Mouse (Mus musculus): ENCODE measurements around the gene Foxk1. TPM values are rescaled to one million over a fixed set of nuclear protein-coding genes. Genes with fewer than 3 reads are reported as not detected.

Foxk1 gene
- polyA plus RNA-seq, 1 experiment from 2014 or later = 5.6 TPM

DNA sequence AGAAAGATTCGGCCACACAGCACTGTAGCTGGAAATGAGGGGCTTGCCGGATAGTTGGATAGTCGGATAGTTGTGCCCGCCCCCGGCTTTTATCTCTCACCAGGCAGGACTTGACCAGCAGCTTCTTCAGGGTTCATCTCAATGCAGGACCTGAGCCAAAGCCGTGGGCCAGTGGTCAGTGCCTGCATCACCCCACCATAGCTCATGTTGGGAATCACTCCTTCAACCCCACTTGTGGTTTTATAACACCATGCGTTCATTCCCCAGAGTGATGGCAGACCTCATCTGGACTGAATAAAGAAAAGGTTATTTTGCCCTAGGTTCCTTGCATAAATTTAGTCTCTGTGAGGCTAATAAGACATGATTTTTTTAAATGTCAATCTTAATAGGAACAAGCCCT, 9.1 kb downstream of the Foxk1 start:
- H3K4me3 ChIP-seq (ENCODE audit: low read depth, low read length) = no peak overlapping the region
- H3K9ac ChIP-seq (ENCODE audit: low read length) = no peak overlapping the region
- H3K9me3 ChIP-seq (ENCODE audit: control insufficient read depth, low read length) = no peaks in the 10 kb centered on the region
- H3K27ac ChIP-seq (ENCODE audit: low read depth) = no peak overlapping the region
- H3K27me3 ChIP-seq (replicated peaks; ENCODE audit: control insufficient read depth, insufficient read depth, low read length) = no peaks in the 10 kb centered on the region
- H3K4me2 ChIP-seq (ENCODE audit: low read length) = no peak overlapping the region
- WGBS = 67% methylated on average over 7 of the region's 7 CpGs
- H3K4me1 ChIP-seq (replicated peaks; ENCODE audit: control insufficient read depth, insufficient read depth, low read length) = peaks cover 4% of the 10 kb centered on the region
- DNase-seq (ENCODE audit: low spot score) (no peak), ATAC-seq (replicated peaks; ENCODE audit: low FRiP score, low TSS enrichment, low read depth) (no peak)
- H3K36me3 ChIP-seq (ENCODE audit: control insufficient read depth, insufficient read depth, low read length) = peaks cover 9% of the 10 kb centered on the region; the same call in 1 of the 2 replicates

DNA sequence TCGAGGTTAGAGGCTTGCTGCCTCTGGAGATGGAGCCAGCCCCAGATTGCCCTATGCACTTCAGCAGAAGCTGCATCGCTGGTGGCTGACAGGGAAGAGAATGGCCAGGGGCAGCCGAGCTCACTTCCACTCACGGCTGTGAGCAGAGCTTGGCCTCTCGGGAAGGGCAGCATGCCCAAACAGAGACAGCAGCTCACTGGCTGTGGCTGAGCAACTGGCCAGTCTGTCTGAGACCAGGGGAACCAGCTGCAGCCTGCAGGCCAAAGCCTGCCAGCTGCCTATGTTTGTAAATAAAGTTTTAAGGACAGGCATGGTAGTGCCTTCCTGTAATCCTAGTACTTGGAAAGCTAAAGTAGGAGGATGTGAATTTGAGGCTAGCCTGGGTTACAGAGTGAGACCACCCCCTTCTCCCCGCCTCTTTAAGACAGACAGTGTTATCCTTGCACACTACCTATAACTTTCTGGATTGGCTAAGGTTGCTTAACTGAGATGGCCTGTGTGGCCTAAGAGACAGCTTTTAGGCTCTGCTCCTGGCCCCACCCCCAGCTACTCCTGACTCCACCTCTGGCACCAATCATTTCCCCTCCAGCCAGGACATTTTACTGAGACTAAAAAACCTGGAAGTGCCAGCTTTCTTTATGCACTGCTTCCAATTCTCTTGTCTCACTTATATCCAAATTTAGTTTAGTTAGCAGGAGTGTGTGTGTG, 11.5 kb downstream of the Foxk1 start:
- Histone ChIP-seq H3K9me3 (ENCODE audit: control insufficient read depth, low read length) (no peaks in the 10 kb centered on the region), H3K4me3 (ENCODE audit: low read depth, low read length) (no peak overlapping the region), H3K27me3 (replicated peaks; ENCODE audit: control insufficient read depth, insufficient read depth, low read length) (no peaks in the 10 kb centered on the region), H3K27ac (ENCODE audit: low read depth) (no peak overlapping the region), H3K4me2 (ENCODE audit: low read length) (no peak overlapping the region), H3K36me3 (ENCODE audit: control insufficient read depth, insufficient read depth, low read length) (no peaks in the 10 kb centered on the region), H3K4me1 (replicated peaks; ENCODE audit: control insufficient read depth, insufficient read depth, low read length) (peaks cover 10% of the 10 kb centered on the region), H3K9ac (ENCODE audit: low read length) (no peak overlapping the region)
- whole genome bisulfite sequencing = 37% methylated on average over 6 of the region's 6 CpGs
- DNase-seq (ENCODE audit: low spot score) = no peak
- ATAC-seq (replicated peaks; ENCODE audit: low FRiP score, low TSS enrichment, low read depth) = no peak

DNA sequence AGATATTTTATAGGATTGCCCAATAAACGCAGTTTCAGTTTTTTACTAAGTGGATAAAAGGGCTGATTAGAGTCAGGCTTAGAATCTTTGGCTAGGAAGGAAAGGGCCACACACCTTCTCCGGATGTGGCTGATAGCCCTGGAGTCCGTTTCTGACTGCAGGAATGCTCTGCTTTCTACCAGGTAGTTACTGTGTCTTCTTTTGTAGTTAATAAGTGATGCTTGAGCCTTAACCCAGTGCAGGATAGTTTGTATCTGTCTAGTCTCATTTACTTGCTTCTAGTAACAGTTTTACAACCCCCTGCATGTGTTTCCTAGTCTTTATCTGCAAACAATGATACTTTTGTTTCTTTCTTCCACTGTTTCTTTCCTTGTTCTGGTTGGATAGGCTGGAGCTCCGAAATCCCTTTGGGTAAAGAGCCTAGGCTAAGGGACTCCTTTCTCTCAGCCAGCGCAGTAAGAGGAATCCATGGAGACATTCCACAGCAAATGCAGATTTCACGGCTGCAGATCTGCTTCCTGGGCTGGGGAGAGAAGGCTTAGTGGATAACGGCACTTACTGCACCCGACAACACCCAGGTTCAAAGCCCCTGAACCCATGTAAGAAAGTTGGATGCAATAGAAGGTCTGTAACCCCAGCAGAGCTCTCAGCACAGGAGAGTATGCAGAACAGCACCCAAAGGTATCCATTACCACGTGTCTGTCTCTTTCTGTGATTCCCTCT, 12.6 kb downstream of the Foxk1 start:
- DNase-seq (ENCODE audit: low spot score) = no peak
- H3K4me2 ChIP-seq (ENCODE audit: low read length) = no peak overlapping the region
- no peak for ATAC-seq (replicated peaks; ENCODE audit: low FRiP score, low TSS enrichment, low read depth)
- no peak overlapping the region for H3K27ac ChIP-seq (ENCODE audit: low read depth)
- no peaks in the 10 kb centered on the region for H3K36me3 ChIP-seq (ENCODE audit: control insufficient read depth, insufficient read depth, low read length)
- H3K9ac ChIP-seq (ENCODE audit: low read length) = no peak overlapping the region
- H3K4me1 ChIP-seq (replicated peaks; ENCODE audit: control insufficient read depth, insufficient read depth, low read length) = peaks cover 14% of the 10 kb centered on the region
- H3K9me3 ChIP-seq (ENCODE audit: control insufficient read depth, low read length) = no peaks in the 10 kb centered on the region
- no peak overlapping the region for H3K4me3 ChIP-seq (ENCODE audit: low read depth, low read length)
- no peaks in the 10 kb centered on the region for H3K27me3 ChIP-seq (replicated peaks; ENCODE audit: control insufficient read depth, insufficient read depth, low read length)
- 45% methylated on average over 9 of the region's 9 CpGs for WGBS

DNA sequence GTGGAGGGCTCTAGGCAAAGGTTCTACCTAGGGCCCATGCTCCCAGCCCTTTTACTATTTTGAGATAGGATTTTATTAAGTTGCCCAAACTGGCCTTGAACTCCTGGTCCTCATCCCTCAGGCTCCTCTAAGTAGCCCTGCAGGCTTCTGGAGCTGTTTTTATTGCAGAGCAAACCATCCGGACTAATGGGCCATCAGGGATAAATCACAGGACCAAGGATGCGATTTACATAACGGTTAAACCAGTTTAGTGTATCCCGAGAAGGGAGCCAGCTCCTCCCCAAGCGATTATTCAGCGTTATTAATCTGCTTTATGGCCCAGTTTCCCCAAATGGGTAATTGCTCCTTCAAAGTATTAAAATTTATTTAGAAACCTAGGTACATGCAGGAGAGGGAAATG, 14.1 kb downstream of the Foxk1 start:
- H3K27me3 ChIP-seq (replicated peaks; ENCODE audit: control insufficient read depth, insufficient read depth, low read length) = no peaks in the 10 kb centered on the region
- no peak overlapping the region for H3K9ac ChIP-seq (ENCODE audit: low read length)
- peaks cover 12% of the 10 kb centered on the region for H3K36me3 ChIP-seq (ENCODE audit: control insufficient read depth, insufficient read depth, low read length)
- peaks cover 14% of the 10 kb centered on the region for H3K4me1 ChIP-seq (replicated peaks; ENCODE audit: control insufficient read depth, insufficient read depth, low read length)
- 57% methylated on average over 6 of the region's 6 CpGs for WGBS
- no peaks in the 10 kb centered on the region for H3K9me3 ChIP-seq (ENCODE audit: control insufficient read depth, low read length)
- DNase-seq (ENCODE audit: low spot score) (no peak), ATAC-seq (replicated peaks; ENCODE audit: low FRiP score, low TSS enrichment, low read depth) (no peak)
- H3K4me2 ChIP-seq (ENCODE audit: low read length) = no peak overlapping the region
- H3K4me3 ChIP-seq (ENCODE audit: low read depth, low read length) = no peak overlapping the region
- no peak overlapping the region for H3K27ac ChIP-seq (ENCODE audit: low read depth)

DNA sequence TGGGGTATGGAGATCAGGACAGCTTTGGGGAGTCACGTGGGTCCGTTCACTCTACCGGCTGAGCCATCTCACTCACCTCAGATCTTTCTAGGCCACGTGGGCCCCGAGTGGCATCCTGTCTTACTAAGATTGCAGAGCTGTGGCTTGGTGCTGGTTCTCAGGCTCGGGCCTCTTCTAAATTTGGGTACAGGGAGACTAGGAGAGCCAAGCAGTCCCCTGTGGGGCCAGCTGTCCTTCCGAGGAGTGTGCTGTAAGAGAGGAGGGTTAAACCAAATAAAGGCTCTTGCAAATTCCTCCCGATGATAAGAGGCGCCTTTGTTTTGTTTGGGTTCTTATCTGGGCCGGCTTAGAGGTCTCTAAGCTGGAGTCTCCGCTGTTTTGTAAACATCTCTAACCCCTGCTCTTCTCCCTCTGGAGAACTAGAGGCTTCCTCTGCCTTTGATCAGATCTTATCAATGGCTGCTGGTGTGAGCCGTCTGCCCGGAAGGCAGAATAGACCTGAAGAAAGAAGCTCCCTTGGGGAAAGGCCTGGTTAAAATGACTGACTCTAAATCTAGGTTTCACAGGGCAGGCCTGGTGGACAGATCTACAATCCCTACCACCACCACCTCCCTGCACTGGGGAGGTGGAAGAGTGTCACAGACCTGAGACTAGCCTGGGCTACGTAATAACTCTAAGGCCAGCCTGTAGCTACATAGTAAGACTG, 14.9 kb downstream of the Foxk1 start:
- ATAC-seq (replicated peaks; ENCODE audit: low FRiP score, low TSS enrichment, low read depth) (no peak), DNase-seq (ENCODE audit: low spot score) (peak; percentile 49)
- H3K4me1 ChIP-seq (replicated peaks; ENCODE audit: control insufficient read depth, insufficient read depth, low read length) = peaks cover 14% of the 10 kb centered on the region
- H3K4me2 ChIP-seq (ENCODE audit: low read length) = no peak overlapping the region
- H3K27ac ChIP-seq (ENCODE audit: low read depth) = no peak overlapping the region
- H3K36me3 ChIP-seq (ENCODE audit: control insufficient read depth, insufficient read depth, low read length) = peaks cover 19% of the 10 kb centered on the region
- no peaks in the 10 kb centered on the region for H3K9me3 ChIP-seq (ENCODE audit: control insufficient read depth, low read length)
- H3K27me3 ChIP-seq (replicated peaks; ENCODE audit: control insufficient read depth, insufficient read depth, low read length) = no peaks in the 10 kb centered on the region
- H3K9ac ChIP-seq (ENCODE audit: low read length) = no peak overlapping the region
- H3K4me3 ChIP-seq (ENCODE audit: low read depth, low read length) = no peak overlapping the region
- WGBS = 19% methylated on average over 14 of the region's 14 CpGs

DNA sequence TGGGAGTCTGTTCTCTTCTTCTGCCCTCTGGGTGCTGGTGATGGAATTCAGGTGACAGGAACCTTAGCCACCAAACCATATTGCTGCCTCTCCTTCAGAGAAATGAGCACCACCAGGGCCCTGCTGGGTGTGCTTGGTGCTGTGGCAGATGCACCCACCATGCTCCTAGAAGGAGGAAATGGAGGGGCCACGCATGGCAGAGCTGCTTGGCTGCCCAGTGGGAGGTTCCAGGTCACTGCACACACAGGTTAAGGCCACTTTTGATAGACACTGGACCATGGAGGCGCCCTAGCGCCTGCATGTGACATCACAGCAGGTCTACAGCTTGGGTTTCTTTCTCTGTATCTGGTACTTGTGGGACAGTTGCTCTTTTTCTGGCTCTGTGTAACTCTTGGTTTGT, 15.8 kb downstream of the Foxk1 start:
- Histone ChIP-seq H3K36me3 (ENCODE audit: control insufficient read depth, insufficient read depth, low read length) (peaks cover 19% of the 10 kb centered on the region), H3K4me2 (ENCODE audit: low read length) (no peak overlapping the region), H3K4me1 (replicated peaks; ENCODE audit: control insufficient read depth, insufficient read depth, low read length) (peaks cover 14% of the 10 kb centered on the region), H3K9me3 (ENCODE audit: control insufficient read depth, low read length) (no peaks in the 10 kb centered on the region), H3K27me3 (replicated peaks; ENCODE audit: control insufficient read depth, insufficient read depth, low read length) (no peaks in the 10 kb centered on the region), H3K27ac (ENCODE audit: low read depth) (no peak overlapping the region), H3K4me3 (ENCODE audit: low read depth, low read length) (no peak overlapping the region), H3K9ac (ENCODE audit: low read length) (no peak overlapping the region)
- ATAC-seq (replicated peaks; ENCODE audit: low FRiP score, low TSS enrichment, low read depth) (no peak), DNase-seq (ENCODE audit: low spot score) (no peak)
- WGBS = 84% methylated on average over 3 of the region's 3 CpGs

DNA sequence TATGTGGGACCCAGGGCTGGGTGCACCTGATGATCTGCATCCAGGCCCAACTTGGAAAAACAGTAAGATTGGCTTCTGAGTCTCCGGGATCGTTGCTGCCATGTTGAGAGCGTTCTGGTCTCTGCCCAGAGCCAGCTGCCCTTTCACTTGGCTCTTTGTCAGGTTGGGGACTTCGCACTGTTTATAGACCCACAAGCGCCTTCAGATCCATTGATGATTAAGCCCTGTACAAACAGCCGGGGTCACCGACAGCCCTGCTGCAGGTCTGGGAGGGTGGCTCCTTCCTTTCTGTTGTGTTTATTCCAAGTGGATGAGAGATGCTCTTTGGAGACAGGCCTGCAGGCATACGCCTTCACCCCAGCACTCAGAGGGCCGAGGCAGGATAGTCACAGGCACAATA, 16.6 kb downstream of the Foxk1 start:
- ATAC-seq (replicated peaks; ENCODE audit: low FRiP score, low TSS enrichment, low read depth) (no peak), DNase-seq (ENCODE audit: low spot score) (no peak)
- no peaks in the 10 kb centered on the region for H3K27me3 ChIP-seq (replicated peaks; ENCODE audit: control insufficient read depth, insufficient read depth, low read length)
- H3K4me2 ChIP-seq (ENCODE audit: low read length) = no peak overlapping the region
- H3K36me3 ChIP-seq (ENCODE audit: control insufficient read depth, insufficient read depth, low read length) = peaks cover 26% of the 10 kb centered on the region
- peaks cover 14% of the 10 kb centered on the region for H3K4me1 ChIP-seq (replicated peaks; ENCODE audit: control insufficient read depth, insufficient read depth, low read length)
- H3K4me3 ChIP-seq (ENCODE audit: low read depth, low read length) = no peak overlapping the region
- no peak overlapping the region for H3K9ac ChIP-seq (ENCODE audit: low read length)
- no peaks in the 10 kb centered on the region for H3K9me3 ChIP-seq (ENCODE audit: control insufficient read depth, low read length)
- H3K27ac ChIP-seq (ENCODE audit: low read depth) = no peak overlapping the region
- 54% methylated on average over 9 of the region's 9 CpGs for WGBS

DNA sequence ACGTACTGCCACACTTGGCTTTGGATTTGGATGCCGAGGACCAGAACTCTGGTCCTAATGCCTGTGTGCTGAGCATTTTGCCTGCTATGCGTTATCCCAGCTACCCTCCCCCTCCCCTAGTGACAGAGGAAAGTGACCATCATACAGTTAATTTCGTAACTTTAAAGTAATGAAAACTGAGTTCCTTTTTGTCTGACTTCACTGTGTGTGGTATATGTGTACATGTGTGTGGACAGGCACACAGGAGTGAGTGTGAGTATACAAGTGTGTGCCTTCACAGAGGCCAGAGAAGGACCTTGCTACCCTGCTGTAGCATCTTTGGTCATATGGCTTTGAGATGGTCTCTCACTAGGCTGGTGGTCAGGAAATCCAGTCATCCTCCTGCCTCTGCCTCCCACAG, 17.1 kb downstream of the Foxk1 start:
- ATAC-seq (replicated peaks; ENCODE audit: low FRiP score, low TSS enrichment, low read depth) = no peak
- Histone ChIP-seq H3K27ac (ENCODE audit: low read depth) (no peak overlapping the region), H3K4me2 (ENCODE audit: low read length) (no peak overlapping the region), H3K4me3 (ENCODE audit: low read depth, low read length) (no peak overlapping the region), H3K9me3 (ENCODE audit: control insufficient read depth, low read length) (no peaks in the 10 kb centered on the region), H3K36me3 (ENCODE audit: control insufficient read depth, insufficient read depth, low read length) (peaks cover 26% of the 10 kb centered on the region), H3K4me1 (replicated peaks; ENCODE audit: control insufficient read depth, insufficient read depth, low read length) (peaks cover 14% of the 10 kb centered on the region), H3K27me3 (replicated peaks; ENCODE audit: control insufficient read depth, insufficient read depth, low read length) (no peaks in the 10 kb centered on the region), H3K9ac (ENCODE audit: low read length) (no peak overlapping the region)
- DNase-seq (ENCODE audit: low spot score) = no peak
- WGBS = 91% methylated on average over 4 of the region's 4 CpGs
